33 mouse cellular contexts compared by ENCODE assay signal in genomic region chr10:110586029-110586428, GRCm38 (mm10).
DNase-seq lines count a peak whose midpoint lies in the region; ATAC-seq and TF ChIP-seq lines count a peak whose summit lies in the region.
"Had no signal": no experiment of that assay in that cellular context is flagged by ENCODE, and none has a peak within 500 bp of the region (broad histone marks: within the 10 kb centered on the region; RNA-seq: fewer than 3 reads in every experiment).

No protein-coding gene starts in this region.

- 28% methylated on average over 8 of the region's 8 CpGs for WGBS in lung, embryonic 14.5 days
- WGBS in lung, adult 2 months: 67% methylated on average over 8 of the region's 8 CpGs
- 36% methylated on average over 8 of the region's 8 CpGs for WGBS in embryonic facial prominence, embryonic 11.5 days
- 28% methylated on average over 8 of the region's 8 CpGs for WGBS in limb, embryonic 14.5 days
- WGBS in midbrain, embryonic 16.5 days: 86% methylated on average over 8 of the region's 8 CpGs

- H3K36me3 ChIP-seq in lung, embryonic 14.5 days (ENCODE audit: insufficient read depth): no peaks in the 10 kb centered on the region
- H3K36me3 ChIP-seq in embryonic facial prominence, embryonic 11.5 days (replicated peaks; ENCODE audit: control insufficient read depth, insufficient read depth, low read depth, low read length): no peaks in the 10 kb centered on the region
- H3K36me3 ChIP-seq in limb, embryonic 14.5 days (ENCODE audit: control insufficient read depth, insufficient read depth, low read length): no peaks in the 10 kb centered on the region
- no peaks in the 10 kb centered on the region for H3K36me3 ChIP-seq in midbrain, embryonic 16.5 days (ENCODE audit: control insufficient read depth, insufficient read depth, low read length)
- H3K36me3 ChIP-seq: embryonic facial prominence, embryonic 13.5 days; hindbrain, embryonic 10.5 days; hindbrain, embryonic 15.5 days; kidney, embryonic 15.5 days; limb, embryonic 15.5 days; midbrain, embryonic 12.5 days; neural tube, embryonic 13.5 days; stomach, embryonic 15.5 days had no signal

- no peak for TF ChIP-seq POLR2A in lung, adult 2 months (IDR thresholded peaks at IDR 0.05; ENCODE audit: borderline replicate concordance, extremely low read depth, low read depth, low read length)
- no peak for TF ChIP-seq POLR2A in limb, embryonic 14.5 days (IDR thresholded peaks at IDR 0.05; ENCODE audit: borderline replicate concordance, extremely low read depth, insufficient read depth, insufficient read length)

- no peak for TF ChIP-seq CTCF in lung, embryonic 14.5 days (IDR thresholded peaks at IDR 0.05; ENCODE audit: low read depth)
- no peak for TF ChIP-seq CTCF in lung, adult 2 months (IDR thresholded peaks at IDR 0.05; ENCODE audit: insufficient read depth, low read length)

- H3K27me3 ChIP-seq in lung, embryonic 14.5 days (ENCODE audit: insufficient read depth, low read length): no peaks in the 10 kb centered on the region
- no peaks in the 10 kb centered on the region for H3K27me3 ChIP-seq in embryonic facial prominence, embryonic 11.5 days (ENCODE audit: control insufficient read depth, insufficient read depth, low read length)
- H3K27me3 ChIP-seq in limb, embryonic 14.5 days (ENCODE audit: control insufficient read depth, insufficient read depth, low read length): no peaks in the 10 kb centered on the region
- no peaks in the 10 kb centered on the region for H3K27me3 ChIP-seq in midbrain, embryonic 16.5 days (ENCODE audit: control insufficient read depth, insufficient read depth, low read depth, low read length)
- H3K27me3 ChIP-seq: CH12.LX; embryonic facial prominence, embryonic 13.5 days; hindbrain, embryonic 15.5 days; kidney, embryonic 15.5 days; limb, embryonic 15.5 days; megakaryocyte, embryonic 14.5 days; midbrain, embryonic 12.5 days; neural tube, embryonic 13.5 days; stomach, embryonic 15.5 days had no signal

- H3K4me1 ChIP-seq in lung, embryonic 14.5 days (ENCODE audit: insufficient read depth): peaks cover 5% of the 10 kb centered on the region; the same call in 1 of the 2 replicates
- no peaks in the 10 kb centered on the region for H3K4me1 ChIP-seq in lung, adult 2 months (ENCODE audit: control insufficient read depth, insufficient read depth, low read length)
- H3K4me1 ChIP-seq in embryonic facial prominence, embryonic 11.5 days (ENCODE audit: control insufficient read depth, insufficient read depth, low read length): no peaks in the 10 kb centered on the region
- H3K4me1 ChIP-seq in limb, embryonic 14.5 days (ENCODE audit: control insufficient read depth, insufficient read depth, low read length): no peaks in the 10 kb centered on the region
- no peaks in the 10 kb centered on the region for H3K4me1 ChIP-seq in midbrain, embryonic 16.5 days (ENCODE audit: control insufficient read depth, insufficient read depth, low read length)
- H3K4me1 ChIP-seq: hindbrain, embryonic 10.5 days; hindbrain, embryonic 15.5 days; limb, embryonic 15.5 days; megakaryocyte, embryonic 14.5 days; midbrain, embryonic 12.5 days; stomach, embryonic 15.5 days had no signal

- H3K9me3 ChIP-seq in lung, embryonic 14.5 days (ENCODE audit: low read depth, low read length): no peaks in the 10 kb centered on the region
- H3K9me3 ChIP-seq in embryonic facial prominence, embryonic 11.5 days (replicated peaks; ENCODE audit: control insufficient read depth, low read length): no peaks in the 10 kb centered on the region
- no peaks in the 10 kb centered on the region for H3K9me3 ChIP-seq in limb, embryonic 14.5 days (ENCODE audit: control insufficient read depth, low read length)
- no peaks in the 10 kb centered on the region for H3K9me3 ChIP-seq in midbrain, embryonic 16.5 days (replicated peaks; ENCODE audit: control insufficient read depth, low read length, poor library complexity, severe bottlenecking)
- H3K9me3 ChIP-seq: embryonic facial prominence, embryonic 13.5 days; hindbrain, embryonic 10.5 days; hindbrain, embryonic 15.5 days; kidney, embryonic 15.5 days; limb, embryonic 15.5 days; midbrain, embryonic 12.5 days; neural tube, embryonic 13.5 days; stomach, embryonic 15.5 days had no signal

- peak; percentile 93 for ATAC-seq in lung, embryonic 14.5 days (ENCODE audit: insufficient read depth)
- ATAC-seq in embryonic facial prominence, embryonic 11.5 days (replicated peaks; ENCODE audit: insufficient number of reproducible peaks, low FRiP score, low TSS enrichment, low read depth): no peak
- ATAC-seq in limb, embryonic 14.5 days (ENCODE audit: low FRiP score, low read depth): no peak
- no peak for ATAC-seq in midbrain, embryonic 16.5 days
- ATAC-seq: activated CD4-positive, CD25-positive, alpha-beta regulatory T cell, adult 4 months; forebrain, embryonic 16.5 days; inflammation-experienced regulatory T-cells, adult 6 months had no signal

- DNase-seq in lung, embryonic 14.5 days: peak; percentile 88
- no peak for DNase-seq in lung, adult 2 months
- DNase-seq in embryo, embryonic 10 days (ENCODE audit: low spot score): peak; percentile 65
- peak; percentile 64 for DNase-seq in embryonic facial prominence, embryonic 11.5 days (ENCODE audit: low spot score)
- peak; percentile 36 for DNase-seq in limb, embryonic 14.5 days (ENCODE audit: low spot score)
- DNase-seq in layer of hippocampus, postnatal 10 days (ENCODE audit: low spot score in 2 of 2): no peak
- DNase-seq: adrenal gland, adult 2 months; adrenal gland, postnatal 36 days; cerebellum, adult 18-20 months; gastrocnemius, postnatal 10 days; heart, postnatal 14 days; kidney, adult 18-20 months; kidney, postnatal 25 days; retina, postnatal 1 day; right cerebral cortex, postnatal 14 days; thymus, postnatal 14 days had no signal

- no peak overlapping the region for H3K4me3 ChIP-seq in lung, embryonic 14.5 days (ENCODE audit: low read depth, low read length)
- H3K4me3 ChIP-seq in lung, adult 2 months (replicated peaks; ENCODE audit: extremely low read depth, low read depth, low read length): no peak overlapping the region
- H3K4me3 ChIP-seq in embryonic facial prominence, embryonic 11.5 days (ENCODE audit: low read depth, low read length): no peak overlapping the region
- no peak overlapping the region for H3K4me3 ChIP-seq in limb, embryonic 14.5 days (replicated peaks; ENCODE audit: low read length)
- no peak overlapping the region for H3K4me3 ChIP-seq in midbrain, embryonic 16.5 days (ENCODE audit: low read depth, low read length)
- H3K4me3 ChIP-seq: embryonic facial prominence, embryonic 13.5 days; erythroblast, embryonic 14.5 days; hindbrain, embryonic 10.5 days; hindbrain, embryonic 15.5 days; kidney, embryonic 15.5 days; left cerebral cortex, adult 2 months; limb, embryonic 15.5 days; megakaryocyte, embryonic 14.5 days; midbrain, embryonic 12.5 days; neural tube, embryonic 13.5 days; stomach, embryonic 15.5 days had no signal

- H3K9ac ChIP-seq in lung, embryonic 14.5 days: no peak overlapping the region
- H3K9ac ChIP-seq in embryonic facial prominence, embryonic 11.5 days (replicated peaks; ENCODE audit: low read length): no peak overlapping the region
- H3K9ac ChIP-seq in limb, embryonic 14.5 days (ENCODE audit: low read depth, low read length, severe bottlenecking): no peak overlapping the region
- H3K9ac ChIP-seq in midbrain, embryonic 16.5 days (ENCODE audit: low read depth, low read length): no peak overlapping the region
- H3K9ac ChIP-seq: embryonic facial prominence, embryonic 13.5 days; hindbrain, embryonic 15.5 days; kidney, embryonic 15.5 days; limb, embryonic 15.5 days; liver, embryonic 14.5 days; midbrain, embryonic 12.5 days; neural tube, embryonic 13.5 days; stomach, embryonic 15.5 days had no signal

- no peak overlapping the region for H3K27ac ChIP-seq in lung, embryonic 14.5 days (ENCODE audit: low read depth)
- no peak overlapping the region for H3K27ac ChIP-seq in embryonic facial prominence, embryonic 11.5 days (replicated peaks; ENCODE audit: low read depth, low read length)
- H3K27ac ChIP-seq in limb, embryonic 14.5 days (replicated peaks; ENCODE audit: low read depth, low read length): no peak overlapping the region
- no peak overlapping the region for H3K27ac ChIP-seq in midbrain, embryonic 16.5 days (ENCODE audit: low read length)
- H3K27ac ChIP-seq: embryonic facial prominence, embryonic 13.5 days; hindbrain, embryonic 10.5 days; hindbrain, embryonic 15.5 days; kidney, embryonic 15.5 days; left cerebral cortex, adult 2 months; limb, embryonic 15.5 days; liver, embryonic 14.5 days; midbrain, embryonic 12.5 days; neural tube, embryonic 13.5 days; stomach, embryonic 15.5 days had no signal

- peak overlapping the region; percentile 10; the same call in 1 of the 2 replicates for H3K4me2 ChIP-seq in lung, embryonic 14.5 days
- no peak overlapping the region for H3K4me2 ChIP-seq in embryonic facial prominence, embryonic 11.5 days (ENCODE audit: low read depth, low read length)
- no peak overlapping the region for H3K4me2 ChIP-seq in limb, embryonic 14.5 days (replicated peaks; ENCODE audit: low read depth, low read length, severe bottlenecking)
- H3K4me2 ChIP-seq in midbrain, embryonic 16.5 days (ENCODE audit: low read length): no peak overlapping the region
- H3K4me2 ChIP-seq: embryonic facial prominence, embryonic 13.5 days; hindbrain, embryonic 15.5 days; kidney, embryonic 15.5 days; limb, embryonic 15.5 days; midbrain, embryonic 12.5 days; neural tube, embryonic 13.5 days; stomach, embryonic 15.5 days had no signal

Comparison
In these comparisons a context has a peak if more than half of its experiments do, and no peak if none do; other contexts are left out.
1. DNase-seq: peak in lung, embryonic 14.5 days (single experiment), embryo, embryonic 10 days (single experiment), embryonic facial prominence, embryonic 11.5 days (single experiment) and limb, embryonic 14.5 days (single experiment); none in lung, adult 2 months (single experiment) and layer of hippocampus, postnatal 10 days (0 of 2).